Mouse (Mus musculus): Measurements from ENCODE around the gene Golga5. TPM values are rescaled to one million over a fixed set of nuclear protein-coding genes. Genes with fewer than 3 reads are reported as not detected.
"Not testable (repeated sequence)": the region's sequence is repeated elsewhere in the genome, so short reads cannot be mapped to it uniquely, and the experiment has no call there.

Golga5 gene
- total RNA-seq, 2 experiments from 2014 or later, result 26.3 to 87.1 TPM

DNA sequence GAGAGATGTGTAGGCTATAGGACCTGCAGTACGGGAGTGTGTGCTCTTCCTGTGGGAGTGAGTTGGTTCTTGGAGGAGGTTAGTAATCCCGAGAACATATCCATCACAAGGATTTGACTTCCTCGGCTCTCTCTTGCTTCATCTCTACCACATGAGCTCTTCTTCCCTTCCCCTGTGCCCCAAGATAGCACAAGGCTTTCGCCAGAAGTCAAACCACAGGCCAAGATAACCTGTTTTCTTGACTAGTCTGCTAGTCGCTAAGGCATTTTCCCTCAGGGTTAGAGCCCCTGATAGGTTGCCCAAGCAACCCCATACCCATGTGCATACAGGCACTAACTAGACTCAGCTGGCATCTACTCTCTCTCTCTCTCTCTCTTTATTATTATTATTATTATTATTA, 25.3 kb upstream of the Golga5 start:
- no peak for ATAC-seq (ENCODE audit: poor library complexity, severe bottlenecking)

DNA sequence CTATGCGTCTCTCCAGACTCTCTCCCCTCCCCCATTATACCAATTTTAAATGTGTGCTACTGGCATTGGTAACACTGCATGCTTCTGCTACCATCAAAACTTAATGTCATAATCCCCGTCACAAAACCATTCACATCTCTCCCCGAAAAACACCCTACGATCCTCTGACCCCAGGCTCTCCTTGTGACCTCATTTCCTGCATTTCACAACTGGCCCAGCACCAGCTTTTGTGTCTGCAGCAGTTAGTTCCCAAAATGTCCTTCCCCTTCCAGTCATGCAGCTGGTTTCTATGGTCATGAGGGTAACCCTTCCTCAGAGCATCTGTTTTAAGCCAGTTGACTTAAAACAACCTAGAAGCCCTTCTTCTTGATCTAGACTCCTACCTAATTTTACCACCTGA, 23.5 kb upstream of the Golga5 start:
- peak; percentile 96 for ATAC-seq (ENCODE audit: poor library complexity, severe bottlenecking)

DNA sequence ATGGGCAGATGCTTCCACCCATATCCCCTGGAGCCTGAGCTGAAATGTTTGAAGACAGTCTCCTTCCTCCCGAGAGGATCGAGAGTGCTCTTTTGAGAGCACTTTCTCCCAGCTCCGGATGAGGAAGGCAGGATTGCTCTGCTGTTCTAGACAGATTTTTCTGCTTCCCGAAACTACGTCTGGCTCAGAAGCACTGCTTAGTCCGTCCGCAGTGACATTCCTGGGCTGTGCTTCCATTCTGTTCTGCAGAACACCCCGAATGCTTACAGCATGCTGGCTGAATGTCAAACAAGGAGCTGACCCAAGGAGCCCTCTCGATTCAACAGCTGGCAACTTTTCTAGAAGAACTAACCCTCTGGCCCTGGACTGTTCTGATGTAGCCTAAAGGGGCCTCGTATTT, 18.5 kb upstream of the Golga5 start:
- no peak for ATAC-seq (ENCODE audit: poor library complexity, severe bottlenecking)

DNA sequence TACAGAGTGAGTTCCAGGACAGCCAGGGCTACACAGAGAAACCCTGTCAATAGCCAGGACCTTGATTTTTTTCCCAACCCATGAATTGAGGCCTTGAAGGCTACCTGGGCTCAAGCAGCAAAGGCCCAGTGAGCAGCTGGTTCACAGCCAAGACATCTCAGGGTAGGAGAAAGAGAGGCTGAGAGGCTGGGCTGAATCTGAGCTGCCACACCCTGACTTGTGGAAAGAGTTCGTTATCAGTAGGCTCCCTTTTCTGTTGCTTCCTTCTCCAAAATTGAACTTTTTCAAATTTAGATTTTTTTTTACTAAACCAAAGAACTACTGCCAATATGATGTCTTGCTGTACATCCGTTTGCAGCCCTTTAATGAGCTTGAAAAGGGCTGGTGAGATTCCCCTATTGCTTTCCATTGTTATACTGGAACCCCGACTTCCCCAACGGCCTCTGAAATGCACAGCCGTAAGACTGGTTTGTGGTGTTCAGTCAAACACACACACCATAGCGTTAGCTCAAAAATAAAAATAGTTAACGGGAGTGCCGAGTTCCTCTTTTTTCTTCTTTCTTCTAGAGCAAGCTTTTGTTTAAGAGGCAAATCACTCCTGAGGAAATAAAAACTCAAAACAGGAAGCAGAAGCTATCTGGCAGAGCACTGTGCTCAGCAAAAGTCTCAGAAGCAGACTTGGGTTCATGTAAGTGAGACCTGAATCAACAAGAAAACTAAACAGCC, 17.6 kb upstream of the Golga5 start:
- ATAC-seq (ENCODE audit: poor library complexity, severe bottlenecking), result peak; percentile 76

DNA sequence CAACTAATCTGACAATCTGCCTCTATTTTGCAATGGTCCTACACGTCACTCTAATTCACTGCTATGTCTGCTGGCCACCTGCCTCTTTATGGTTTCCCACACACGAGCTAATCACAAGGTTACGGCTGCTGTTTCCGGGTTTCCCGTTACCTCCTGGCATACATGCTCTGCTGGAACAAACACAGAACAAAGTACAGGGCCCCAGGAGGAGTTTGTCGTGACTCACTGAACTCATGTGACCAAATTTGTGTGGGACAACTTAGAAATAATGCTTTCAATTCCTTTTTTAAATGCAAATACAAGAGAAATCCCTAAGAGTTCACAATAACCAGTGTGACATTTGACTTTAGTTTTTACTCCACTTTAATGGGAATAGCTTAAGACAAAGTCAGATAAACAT, 15.4 kb upstream of the Golga5 start:
- ATAC-seq (ENCODE audit: poor library complexity, severe bottlenecking), result peak; percentile 67

DNA sequence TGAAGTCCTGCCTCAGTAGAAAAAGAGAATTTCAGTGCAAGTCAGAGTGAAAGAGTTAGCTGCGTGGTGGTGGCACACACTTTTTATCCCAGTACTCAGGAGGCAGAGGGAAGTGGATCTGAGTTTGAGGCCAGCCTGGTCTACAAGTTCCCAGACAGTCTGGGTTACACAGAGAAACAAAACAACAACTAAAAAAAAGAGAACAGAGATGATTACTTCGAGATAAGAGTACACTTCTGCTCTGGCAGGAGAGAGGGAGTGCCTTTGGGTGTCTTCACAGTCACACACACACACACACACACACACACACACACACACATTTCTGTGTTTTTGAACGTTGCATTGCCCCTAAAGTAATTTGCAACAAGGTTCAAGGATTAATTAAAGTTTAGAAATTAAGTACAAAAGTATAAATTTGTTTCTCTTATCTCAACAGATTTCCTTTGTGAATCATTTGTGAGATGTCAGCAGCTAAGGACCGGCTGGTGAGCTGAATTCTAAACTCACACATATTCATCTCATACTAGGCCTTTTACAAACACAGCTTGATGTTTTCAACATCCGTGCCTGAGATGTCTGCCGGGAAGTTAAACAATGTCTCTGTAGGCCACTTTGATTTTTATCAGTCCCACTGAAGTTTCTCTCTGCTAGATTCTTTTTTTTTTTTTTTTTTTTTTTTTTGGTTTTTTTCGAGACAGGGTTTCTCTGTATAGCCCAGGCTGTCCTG, 12.3 kb upstream of the Golga5 start:
- peak; percentile 31 for ATAC-seq (ENCODE audit: poor library complexity, severe bottlenecking)

DNA sequence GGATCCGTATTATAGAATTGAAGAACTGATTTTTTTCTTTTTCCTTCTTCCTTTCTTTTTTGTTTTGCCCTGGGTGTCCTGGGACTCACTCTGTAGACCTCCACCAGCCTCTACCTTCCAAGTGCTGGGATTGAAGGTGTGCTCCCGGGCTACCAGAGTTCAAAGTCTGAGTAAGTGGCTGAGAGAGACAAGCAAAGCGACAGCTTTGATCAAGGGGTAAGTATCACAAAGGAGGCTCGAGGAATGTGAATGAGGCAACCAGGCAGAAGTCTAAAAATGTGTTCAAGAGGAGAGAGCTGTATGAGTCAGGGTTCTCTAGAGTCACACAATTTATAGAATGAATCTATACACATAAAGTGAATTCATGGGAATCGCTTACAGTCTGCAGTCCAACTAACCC, 8.9 kb upstream of the Golga5 start:
- ATAC-seq (ENCODE audit: poor library complexity, severe bottlenecking), result no peak

DNA sequence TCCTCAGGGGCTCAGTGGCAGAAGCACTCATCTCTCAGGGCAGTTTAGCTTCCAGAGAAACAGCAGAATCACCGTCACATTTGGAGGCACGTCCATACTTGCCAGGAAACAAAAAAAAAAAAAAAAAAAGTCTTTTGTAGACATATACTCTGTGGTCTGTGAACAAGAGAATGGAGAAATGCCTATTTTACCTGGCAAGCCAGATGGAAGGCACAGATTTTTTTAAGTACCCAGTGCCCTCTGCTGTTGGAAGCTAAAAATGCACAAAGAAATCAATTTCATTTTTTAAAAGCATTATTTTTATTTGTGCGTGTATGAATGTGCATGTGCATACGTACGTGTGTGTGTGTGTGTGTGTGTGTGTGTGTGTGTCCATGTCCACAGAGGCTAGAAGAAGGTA, 7.8 kb upstream of the Golga5 start:
- peak; percentile 68 for ATAC-seq (ENCODE audit: poor library complexity, severe bottlenecking)

DNA sequence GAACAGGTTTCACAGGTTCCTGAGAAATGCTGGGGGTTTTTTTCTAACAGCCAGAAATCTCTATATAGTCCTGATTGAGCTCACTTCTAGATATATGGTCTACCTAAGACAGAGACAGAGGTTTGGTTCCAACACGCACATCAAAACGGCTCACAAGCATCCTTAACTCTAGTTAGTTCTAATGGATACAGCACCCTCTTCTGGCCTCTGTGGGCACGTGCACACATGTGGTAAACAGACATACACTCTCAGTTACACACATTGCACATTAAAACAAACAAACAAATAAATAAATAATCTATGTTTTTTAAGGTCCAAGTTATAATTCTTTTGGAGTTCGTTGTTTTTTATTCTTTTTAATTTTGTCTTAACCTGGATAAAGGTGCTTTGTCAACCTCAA, 4.3 kb upstream of the Golga5 start:
- no peak for ATAC-seq (ENCODE audit: poor library complexity, severe bottlenecking)

DNA sequence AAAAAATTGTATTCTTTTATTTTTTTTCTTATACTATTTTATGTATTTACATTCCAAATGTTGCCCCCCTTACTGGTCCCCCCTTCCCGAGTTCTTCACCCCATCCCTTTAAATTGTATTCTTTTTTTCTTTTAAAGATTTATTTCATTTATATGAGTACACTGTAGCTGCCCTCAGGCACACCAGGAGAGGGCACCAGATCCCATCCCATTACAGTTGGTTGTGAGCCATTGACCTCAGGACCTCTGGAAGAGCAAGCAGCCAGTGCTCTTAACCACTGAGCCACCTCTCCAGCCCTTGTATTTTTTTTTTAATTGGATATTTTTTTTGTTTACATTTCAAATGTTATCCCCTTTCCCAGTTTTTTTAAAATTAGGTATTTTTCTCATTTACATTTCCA, 799 bp upstream of the Golga5 start:
- no peak for ATAC-seq (ENCODE audit: poor library complexity, severe bottlenecking)

DNA sequence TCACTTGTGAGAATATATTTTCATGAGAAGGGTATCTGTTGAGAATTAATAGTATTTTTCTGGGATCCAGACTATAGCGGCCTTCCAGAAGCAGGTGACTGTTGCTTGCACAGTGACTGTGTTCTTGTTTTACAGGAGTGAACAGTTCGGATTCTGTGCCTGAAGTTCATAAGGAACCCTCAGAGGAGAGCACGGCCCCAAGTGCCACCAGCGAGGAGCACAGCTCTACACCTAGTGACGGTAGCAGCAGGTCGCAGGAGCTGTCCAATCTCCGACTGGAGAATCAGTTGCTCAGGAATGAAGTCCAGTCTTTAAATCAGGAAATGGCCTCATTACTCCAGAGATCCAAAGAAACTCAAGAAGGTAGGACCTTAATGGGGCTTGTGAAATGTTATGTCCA, 5.5 kb downstream of the Golga5 start:
- ATAC-seq (ENCODE audit: poor library complexity, severe bottlenecking), result no peak

DNA sequence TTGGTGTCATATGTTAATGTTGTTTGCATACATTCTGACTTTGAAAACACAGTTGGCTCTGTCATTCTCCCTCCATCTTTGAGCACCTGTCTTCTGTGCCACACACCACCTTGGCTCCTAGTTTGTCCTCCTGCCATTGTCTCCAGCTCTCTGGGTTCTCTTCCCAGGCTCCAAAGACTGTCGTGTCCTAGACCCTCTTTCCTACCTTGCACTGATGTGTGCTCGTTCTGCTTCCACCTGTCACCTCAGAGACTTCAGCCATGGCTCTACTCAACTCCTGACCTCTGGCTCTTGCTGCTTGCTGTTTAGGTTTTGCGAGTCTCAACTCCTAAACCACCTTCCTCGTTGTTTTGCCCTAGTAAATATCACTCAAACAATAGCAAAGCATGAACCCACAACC, 11.5 kb downstream of the Golga5 start:
- ATAC-seq (ENCODE audit: poor library complexity, severe bottlenecking), result no peak

DNA sequence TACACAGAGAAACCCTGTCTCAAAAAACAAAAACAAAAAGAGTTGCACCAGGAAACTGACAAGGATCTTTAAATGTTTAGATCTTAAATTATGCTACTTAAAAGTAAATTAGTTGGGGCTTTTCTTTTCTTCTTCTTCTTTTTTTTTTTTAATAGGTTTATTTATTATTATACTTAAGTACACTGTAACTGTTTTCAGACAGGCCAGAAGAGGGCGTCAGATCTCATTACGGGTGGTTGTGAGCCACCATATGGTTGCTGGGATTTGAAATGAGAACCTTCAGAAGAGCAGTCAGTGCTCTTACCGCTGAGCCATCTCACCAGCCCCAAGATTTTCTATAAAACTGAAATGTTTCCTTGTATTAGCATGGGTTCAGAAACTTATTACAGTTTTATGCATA, 16.0 kb downstream of the Golga5 start:
- ATAC-seq (ENCODE audit: poor library complexity, severe bottlenecking), result no peak

DNA sequence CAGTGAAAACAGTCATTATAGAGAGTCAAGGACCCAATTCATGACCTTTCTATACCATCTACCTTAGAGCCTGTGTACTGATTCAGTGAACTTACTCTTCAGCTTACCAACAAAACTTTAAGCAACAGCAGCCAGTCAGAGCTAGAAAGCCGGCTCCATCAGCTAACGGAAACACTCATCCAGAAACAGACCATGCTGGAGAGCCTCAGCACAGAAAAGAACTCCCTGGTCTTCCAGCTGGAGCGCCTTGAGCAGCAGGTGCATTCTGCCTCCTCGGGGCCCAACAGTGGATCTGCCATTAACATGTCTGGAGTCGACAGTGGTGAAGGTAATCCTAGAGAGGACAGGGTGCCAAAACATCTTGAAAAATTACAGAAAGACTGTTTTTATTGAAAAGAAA, 23.0 kb downstream of the Golga5 start:
- ATAC-seq (ENCODE audit: poor library complexity, severe bottlenecking), result no peak

DNA sequence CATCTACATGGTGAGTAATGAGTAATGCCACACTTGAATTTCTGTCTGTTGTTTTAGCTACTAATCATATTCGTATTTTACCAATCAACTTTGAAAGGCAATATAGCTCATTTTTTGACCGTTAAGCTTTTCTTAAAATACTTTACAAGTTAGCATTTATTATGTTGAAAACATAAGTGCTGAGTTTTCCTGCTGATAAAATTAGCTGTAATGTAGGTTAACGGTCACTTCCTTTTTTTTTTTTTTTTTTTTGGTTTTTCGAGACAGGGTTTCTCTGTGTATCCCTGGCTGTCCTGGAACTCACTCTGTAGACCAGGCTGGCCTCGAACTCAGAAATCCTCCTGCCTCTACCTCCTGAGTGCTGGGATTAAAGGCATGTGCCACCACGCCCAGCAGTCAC, 26.8 kb downstream of the Golga5 start:
- ATAC-seq (ENCODE audit: poor library complexity, severe bottlenecking), result not testable (repeated sequence)

DNA sequence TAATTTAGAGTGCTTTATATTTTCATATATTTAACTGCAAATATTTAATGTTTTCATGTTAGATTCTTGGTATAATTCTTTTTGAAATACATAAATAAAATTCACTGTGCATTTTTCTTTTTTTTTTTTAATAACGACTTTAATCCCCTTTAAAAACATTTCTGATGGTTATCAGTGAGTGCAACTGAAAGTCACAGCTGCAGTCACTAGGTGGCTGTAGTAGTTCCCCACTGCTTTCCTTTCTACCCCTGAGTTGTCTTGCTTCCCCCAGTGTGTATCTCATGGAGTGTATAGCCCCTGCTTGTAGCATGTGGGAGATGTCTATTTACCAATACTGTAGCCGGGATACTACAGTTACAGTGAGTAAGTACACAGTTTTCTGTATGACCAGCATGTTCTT, 29.0 kb downstream of the Golga5 start:
- no peak for ATAC-seq (ENCODE audit: poor library complexity, severe bottlenecking)

DNA sequence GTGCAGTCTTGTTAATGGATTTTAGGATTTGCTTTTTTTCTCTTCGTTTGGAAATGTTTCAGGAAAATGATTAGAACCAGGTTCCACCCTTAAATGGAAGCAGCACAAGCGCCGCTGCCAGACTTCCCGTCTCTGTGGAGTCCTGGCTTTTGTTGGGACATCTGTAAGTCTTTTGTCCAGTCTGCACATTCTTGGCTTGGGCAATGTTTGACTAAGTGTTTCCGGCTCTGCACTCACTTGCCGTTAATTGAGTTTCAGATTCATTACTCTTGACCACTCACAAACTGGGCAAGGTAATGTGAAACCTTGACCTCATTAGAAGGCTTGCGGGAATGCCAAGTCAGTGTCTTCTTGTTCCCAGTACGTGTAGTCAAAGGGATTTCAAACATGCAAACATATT, 29.8 kb downstream of the Golga5 start:
- ATAC-seq (ENCODE audit: poor library complexity, severe bottlenecking), result no peak

DNA sequence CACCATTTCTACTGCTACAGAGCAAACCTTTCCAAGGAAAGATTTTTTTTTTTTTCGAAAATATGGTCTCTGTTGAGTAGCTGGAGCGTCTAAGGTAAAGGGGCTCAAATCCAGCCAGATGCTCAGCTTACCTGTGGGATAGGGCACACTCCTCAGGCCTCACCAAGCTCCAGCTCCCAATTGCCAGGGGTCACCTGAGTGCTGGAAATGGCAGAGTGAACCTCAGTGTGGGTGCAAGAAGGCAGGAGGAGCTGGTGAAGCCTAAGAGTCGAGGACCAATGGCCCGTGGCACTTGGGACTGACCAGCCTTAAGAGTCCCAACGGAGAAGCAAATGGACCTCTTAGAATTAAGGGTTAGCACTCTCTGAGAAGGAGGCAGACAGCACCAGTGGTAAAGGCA, 30.3 kb downstream of the Golga5 start:
- ATAC-seq (ENCODE audit: poor library complexity, severe bottlenecking), result no peak

DNA sequence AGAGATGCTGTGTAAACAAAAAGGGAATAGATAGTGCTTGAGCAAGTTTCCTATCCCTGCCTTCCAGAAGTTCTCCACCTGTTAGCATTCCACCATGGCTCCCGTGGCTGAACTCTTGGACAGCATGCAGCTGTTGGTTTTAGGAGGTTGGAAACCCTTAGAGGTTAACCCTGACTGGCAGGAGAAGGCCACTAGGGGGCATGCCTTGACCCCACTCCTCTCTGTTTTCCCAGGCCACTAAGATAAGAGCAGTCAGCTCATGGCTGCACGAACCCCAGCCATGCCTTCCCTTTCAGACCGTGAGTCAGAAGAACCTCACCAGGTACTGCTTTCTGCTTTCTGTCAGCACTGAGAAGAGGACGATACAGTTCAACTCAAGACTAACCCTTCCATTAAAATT, 30.8 kb downstream of the Golga5 start:
- ATAC-seq (ENCODE audit: poor library complexity, severe bottlenecking), result peak; percentile 46; the same call in 1 of the 2 replicates

DNA sequence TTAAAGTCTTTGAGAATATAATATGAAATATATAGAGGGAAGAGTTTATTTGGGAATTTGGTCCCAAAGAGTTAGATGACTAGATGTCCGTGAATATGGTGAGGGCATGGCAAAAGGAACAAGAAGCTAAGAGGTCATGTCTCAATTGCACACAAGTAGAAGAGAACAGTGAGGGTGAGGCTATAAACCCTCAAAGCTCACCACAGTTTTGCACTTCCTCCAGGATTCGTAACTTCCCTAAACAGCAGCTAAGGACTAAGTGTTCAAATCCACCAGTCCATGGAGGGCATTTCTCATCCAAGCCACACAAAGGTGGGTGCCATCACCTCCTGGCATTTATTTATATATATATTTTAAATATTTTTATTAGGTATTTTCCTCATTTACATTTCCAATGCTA, 32.1 kb downstream of the Golga5 start:
- peak; percentile 73 for ATAC-seq (ENCODE audit: poor library complexity, severe bottlenecking)

DNA sequence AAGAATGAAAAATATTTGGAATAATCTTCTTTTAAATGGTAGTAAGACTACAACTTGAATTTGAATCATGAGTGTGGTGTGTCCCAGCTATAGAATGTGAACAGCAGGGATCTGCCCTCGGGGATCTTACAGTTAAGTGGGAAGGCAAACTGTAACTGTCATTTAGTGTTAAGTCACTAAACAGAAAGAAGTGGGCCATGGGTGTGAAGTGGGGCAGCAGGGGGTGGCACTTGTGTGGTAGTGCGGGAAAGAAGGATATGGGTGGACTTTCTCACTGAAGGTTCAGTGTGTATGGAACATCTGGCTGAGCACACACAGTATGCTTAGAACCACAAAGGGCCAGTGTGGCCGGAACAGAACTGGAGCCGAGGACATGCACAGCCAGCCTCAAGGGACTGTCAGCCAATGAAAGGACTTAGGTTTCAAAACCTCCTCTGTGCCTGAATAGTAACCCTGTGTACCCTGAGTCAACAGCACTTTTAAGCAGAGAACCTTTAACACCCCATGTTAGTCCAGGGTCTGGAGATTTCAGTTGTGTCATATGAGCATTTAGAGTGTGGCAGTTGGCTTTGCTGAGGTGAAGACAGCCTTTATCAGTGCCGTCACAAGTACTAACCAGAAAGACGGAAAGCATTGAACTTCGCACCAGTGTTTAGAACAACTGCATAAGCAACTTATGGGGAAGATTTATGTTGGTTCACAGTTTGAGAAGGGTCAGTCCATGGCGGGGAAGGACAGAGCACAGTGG, 33.1 kb downstream of the Golga5 start:
- no peak for ATAC-seq (ENCODE audit: poor library complexity, severe bottlenecking)

DNA sequence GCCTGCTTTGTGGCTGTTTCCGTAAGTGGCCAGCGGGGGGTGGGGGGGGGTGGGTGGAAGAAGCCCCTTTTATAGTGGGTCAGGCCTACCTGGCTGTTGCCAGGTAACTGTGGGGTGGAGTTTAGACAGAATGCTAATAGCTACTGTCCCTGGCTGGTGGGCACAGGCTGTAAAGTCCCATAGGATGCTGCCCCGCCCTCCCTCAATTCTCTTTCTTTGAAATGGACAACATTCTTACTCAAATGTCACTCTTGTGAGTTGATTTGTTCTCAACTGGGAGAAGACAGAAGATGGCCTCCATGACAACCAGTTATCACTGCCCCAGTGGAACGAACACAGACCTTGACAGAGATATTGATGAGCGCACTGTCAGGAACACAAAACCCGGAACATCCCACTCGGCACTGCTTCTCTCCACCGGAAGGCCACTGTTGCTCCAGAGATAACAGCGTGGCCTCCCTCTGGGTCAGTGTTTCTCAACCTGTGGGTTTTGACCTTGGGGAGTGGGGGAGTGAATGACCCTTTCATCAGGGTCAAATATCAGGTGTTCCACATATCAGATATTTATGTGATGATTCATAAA, 36.3 kb downstream of the Golga5 start:
- ATAC-seq (ENCODE audit: poor library complexity, severe bottlenecking), result no peak
